Mouse (Mus musculus): ENCODE data around the gene Iqcb1. TPM values are rescaled to one million over a fixed set of nuclear protein-coding genes. Genes with fewer than 3 reads are reported as not detected.

Gene Iqcb1
- 55.2 and 73.5 TPM in 2 replicates for polyA plus RNA-seq (2021; fragmentation: Nextera tagmentation)
- long read RNA-seq, experiment 1, transcript Iqcb1-201 (15 exons, 2,257 nt), result major isoform, 50 of 266 reads
- long read RNA-seq, experiment 1, partial matches to known transcripts, result 22 of 266 reads
- long read RNA-seq, experiment 1, other reads (novel, unspliced or antisense), result 190 of 266 reads
- long read RNA-seq, experiment 2, transcript Iqcb1-201 (15 exons, 2,257 nt), result major isoform, 7 of 77 reads
- long read RNA-seq, experiment 2, partial matches to known transcripts, result 16 of 77 reads
- long read RNA-seq, experiment 2, other reads (novel, unspliced or antisense), result 52 of 77 reads

GRCm38 (mm10) chr16:36828054-36828786 is at the start of gene Iqcb1:
Gene Iqcb1 (plus strand): TSS chr16:36828385.

GRCm38 (mm10) chr16:36784594-36785313 is 43.4 kb upstream of the Iqcb1 start, which contains the start of gene Slc15a2:
Gene Slc15a2 (minus strand): TSS chr16:36784962.

GRCm38 (mm10) chr16:36874583-36875275 is 46.5 kb downstream of the Iqcb1 start, which contains the start of the genes Eaf2 and Golgb1:
Gene Eaf2 (minus strand): TSS chr16:36875003.
Gene Golgb1 (plus strand): TSS chr16:36875140.

Other genes with a start within 250 kb of the Iqcb1 start
- gene Cd86, start 162.3 kb upstream of the Iqcb1 start, polyA plus RNA-seq (2021; fragmentation: Nextera tagmentation), result 1.2 and 1.7 TPM in 2 replicates
- gene Ildr1, start 134.4 kb upstream of the Iqcb1 start, polyA plus RNA-seq (2021; fragmentation: Nextera tagmentation), result 0.15 and 0.26 TPM in 2 replicates
- 23.8 and 30.6 TPM in 2 replicates for gene Slc15a2, start 43.4 kb upstream of the Iqcb1 start, polyA plus RNA-seq (2021; fragmentation: Nextera tagmentation)
- gene Eaf2, start 46.6 kb downstream of the Iqcb1 start, polyA plus RNA-seq (2021; fragmentation: Nextera tagmentation), result 1.2 and 1.5 TPM in 2 replicates
- gene Golgb1, start 46.8 kb downstream of the Iqcb1 start, polyA plus RNA-seq (2021; fragmentation: Nextera tagmentation), result 116 and 133 TPM in 2 replicates
- gene Hcls1, start 106.6 kb downstream of the Iqcb1 start, polyA plus RNA-seq (2021; fragmentation: Nextera tagmentation), result 2.5 and 3.2 TPM in 2 replicates
- not detected in 2 replicates for gene Fbxo40, start 162.1 kb downstream of the Iqcb1 start, polyA plus RNA-seq (2021; fragmentation: Nextera tagmentation)
- 0.09 and 0.17 TPM in 2 replicates for gene Polq, start 183.4 kb downstream of the Iqcb1 start, polyA plus RNA-seq (2021; fragmentation: Nextera tagmentation)